Mouse (Mus musculus) heart, postnatal 0 days (tissue): Measurements from ENCODE around the gene Zbtb1.

Experiments
- CTCF ChIP-seq: IDR thresholded peaks from 2 replicates; pipeline ENCODE4 v1.5.1; 2016; ENCODE audit warnings: antibody characterized with exemption, control low read depth, low read depth
- EP300 ChIP-seq: IDR thresholded peaks from 2 replicates; pipeline ENCODE4 v1.6.1; 2016; ENCODE audit warnings: antibody characterized with exemption, low read depth

GRCm38 (mm10) chr12:76405183-76405970, 35.3 kb downstream of the Zbtb1 start:
- no peak for TF ChIP-seq CTCF
- TF ChIP-seq EP300 = no peak
